Mouse (Mus musculus): Measurements from ENCODE around the gene Ptprg. TPM values are rescaled to one million over a fixed set of nuclear protein-coding genes. Genes with fewer than 3 reads are reported as not detected.

The Ptprg gene
- polyA plus RNA-seq, 1 experiment from 2014 or later: 38.7 TPM

GRCm38 (mm10) chr14:12185040-12185439 is 631.7 kb downstream of the Ptprg start:
- Histone ChIP-seq H3K9ac (replicated peaks; ENCODE audit: low read length) (no peak overlapping the region), H3K4me2 (replicated peaks; ENCODE audit: low read depth, low read length) (no peak overlapping the region), H3K4me3 (ENCODE audit: low read length) (no peak overlapping the region), H3K36me3 (ENCODE audit: insufficient read depth, low read length) (no peaks in the 10 kb centered on the region), H3K27me3 (ENCODE audit: insufficient read depth, low read length) (no peaks in the 10 kb centered on the region), H3K4me1 (ENCODE audit: insufficient read depth, low read length) (peaks cover 29% of the 10 kb centered on the region), H3K27ac (ENCODE audit: low read length) (no peak overlapping the region), H3K9me3 (ENCODE audit: low read length) (no peaks in the 10 kb centered on the region)
- no peak for ATAC-seq (ENCODE audit: low FRiP score, low TSS enrichment)
- WGBS: 80% methylated on average over 4 of the region's 4 CpGs

- H3K4me2 ChIP-seq (replicated peaks; ENCODE audit: low read depth, low read length): no peak overlapping the region; the same call in 1 of the 2 replicates
- H3K27ac ChIP-seq (ENCODE audit: low read length): peak overlapping the region; percentile 83
- H3K4me1 ChIP-seq (ENCODE audit: insufficient read depth, low read length): peaks cover 29% of the 10 kb centered on the region
- ATAC-seq (ENCODE audit: low FRiP score, low TSS enrichment): peak; percentile 77
- no peak overlapping the region for H3K9ac ChIP-seq (replicated peaks; ENCODE audit: low read length)
- H3K4me3 ChIP-seq (ENCODE audit: low read length): no peak overlapping the region
- 19% methylated on average over 4 of the region's 4 CpGs for WGBS
- no peaks in the 10 kb centered on the region for H3K27me3 ChIP-seq (ENCODE audit: insufficient read depth, low read length)
- no peaks in the 10 kb centered on the region for H3K9me3 ChIP-seq (ENCODE audit: low read length)
- no peaks in the 10 kb centered on the region for H3K36me3 ChIP-seq (ENCODE audit: insufficient read depth, low read length)
Measured at GRCm38 (mm10) chr14:12188352-12188751, 635.0 kb downstream of the Ptprg start.

- Histone ChIP-seq H3K9ac (replicated peaks; ENCODE audit: low read length) (no peak overlapping the region), H3K27me3 (ENCODE audit: insufficient read depth, low read length) (no peaks in the 10 kb centered on the region), H3K4me3 (ENCODE audit: low read length) (no peak overlapping the region), H3K9me3 (ENCODE audit: low read length) (no peaks in the 10 kb centered on the region), H3K4me1 (ENCODE audit: insufficient read depth, low read length) (peaks cover 29% of the 10 kb centered on the region), H3K4me2 (replicated peaks; ENCODE audit: low read depth, low read length) (no peak overlapping the region), H3K36me3 (ENCODE audit: insufficient read depth, low read length) (no peaks in the 10 kb centered on the region), H3K27ac (ENCODE audit: low read length) (peak overlapping the region; percentile 83)
- WGBS: 71% methylated on average over 3 of the region's 3 CpGs
- no peak for ATAC-seq (ENCODE audit: low FRiP score, low TSS enrichment)
Measured at GRCm38 (mm10) chr14:12189266-12189665, 635.9 kb downstream of the Ptprg start.

- Histone ChIP-seq H3K36me3 (ENCODE audit: insufficient read depth, low read length) (no peaks in the 10 kb centered on the region), H3K9ac (replicated peaks; ENCODE audit: low read length) (peak overlapping the region; percentile 23; the same call in 1 of the 2 replicates), H3K27me3 (ENCODE audit: insufficient read depth, low read length) (no peaks in the 10 kb centered on the region), H3K4me3 (ENCODE audit: low read length) (no peak overlapping the region), H3K4me1 (ENCODE audit: insufficient read depth, low read length) (peaks cover 29% of the 10 kb centered on the region), H3K4me2 (replicated peaks; ENCODE audit: low read depth, low read length) (no peak overlapping the region), H3K27ac (ENCODE audit: low read length) (peak overlapping the region; percentile 83; the same call in 1 of the 2 replicates), H3K9me3 (ENCODE audit: low read length) (no peaks in the 10 kb centered on the region)
- 55% methylated on average over 12 of the region's 12 CpGs for WGBS
- ATAC-seq (ENCODE audit: low FRiP score, low TSS enrichment): peak; percentile 59; the same call in 1 of the 2 replicates
Measured at GRCm38 (mm10) chr14:12189717-12190600, 636.6 kb downstream of the Ptprg start.

GRCm38 (mm10) chr14:12191076-12191475 is 637.7 kb downstream of the Ptprg start:
- Histone ChIP-seq H3K27me3 (ENCODE audit: insufficient read depth, low read length) (no peaks in the 10 kb centered on the region), H3K27ac (ENCODE audit: low read length) (no peak overlapping the region), H3K4me1 (ENCODE audit: insufficient read depth, low read length) (peaks cover 29% of the 10 kb centered on the region), H3K9me3 (ENCODE audit: low read length) (no peaks in the 10 kb centered on the region), H3K4me3 (ENCODE audit: low read length) (no peak overlapping the region), H3K9ac (replicated peaks; ENCODE audit: low read length) (no peak overlapping the region), H3K4me2 (replicated peaks; ENCODE audit: low read depth, low read length) (no peak overlapping the region), H3K36me3 (ENCODE audit: insufficient read depth, low read length) (no peaks in the 10 kb centered on the region)
- 89% methylated on average over 6 of the region's 6 CpGs for whole genome bisulfite sequencing
- no peak for ATAC-seq (ENCODE audit: low FRiP score, low TSS enrichment)

- no peak overlapping the region for H3K9ac ChIP-seq (replicated peaks; ENCODE audit: low read length)
- H3K27ac ChIP-seq (ENCODE audit: low read length): no peak overlapping the region
- no peaks in the 10 kb centered on the region for H3K36me3 ChIP-seq (ENCODE audit: insufficient read depth, low read length)
- no peaks in the 10 kb centered on the region for H3K27me3 ChIP-seq (ENCODE audit: insufficient read depth, low read length)
- H3K4me1 ChIP-seq (ENCODE audit: insufficient read depth, low read length): peaks cover 26% of the 10 kb centered on the region
- no peak overlapping the region for H3K4me2 ChIP-seq (replicated peaks; ENCODE audit: low read depth, low read length)
- H3K4me3 ChIP-seq (ENCODE audit: low read length): no peak overlapping the region
- 42% methylated on average over 7 of the region's 7 CpGs for WGBS
- no peak for ATAC-seq (ENCODE audit: low FRiP score, low TSS enrichment)
- no peaks in the 10 kb centered on the region for H3K9me3 ChIP-seq (ENCODE audit: low read length)
Measured at GRCm38 (mm10) chr14:12198735-12199134, 645.4 kb downstream of the Ptprg start.

GRCm38 (mm10) chr14:12199956-12200950 is 646.9 kb downstream of the Ptprg start:
- H3K27me3 ChIP-seq (ENCODE audit: insufficient read depth, low read length): no peaks in the 10 kb centered on the region
- H3K4me1 ChIP-seq (ENCODE audit: insufficient read depth, low read length): peaks cover 26% of the 10 kb centered on the region
- no peak overlapping the region for H3K9ac ChIP-seq (replicated peaks; ENCODE audit: low read length)
- WGBS: 54% methylated on average over 13 of the region's 13 CpGs
- H3K9me3 ChIP-seq (ENCODE audit: low read length): no peaks in the 10 kb centered on the region
- no peak overlapping the region for H3K4me2 ChIP-seq (replicated peaks; ENCODE audit: low read depth, low read length)
- peak; percentile 85 for ATAC-seq (ENCODE audit: low FRiP score, low TSS enrichment)
- H3K36me3 ChIP-seq (ENCODE audit: insufficient read depth, low read length): no peaks in the 10 kb centered on the region
- no peak overlapping the region; the same call in 1 of the 2 replicates for H3K27ac ChIP-seq (ENCODE audit: low read length)
- H3K4me3 ChIP-seq (ENCODE audit: low read length): no peak overlapping the region

GRCm38 (mm10) chr14:12202214-12202613 is 648.9 kb downstream of the Ptprg start:
- peaks cover 26% of the 10 kb centered on the region for H3K4me1 ChIP-seq (ENCODE audit: insufficient read depth, low read length)
- no peaks in the 10 kb centered on the region for H3K27me3 ChIP-seq (ENCODE audit: insufficient read depth, low read length)
- H3K9me3 ChIP-seq (ENCODE audit: low read length): no peaks in the 10 kb centered on the region
- H3K9ac ChIP-seq (replicated peaks; ENCODE audit: low read length): no peak overlapping the region
- ATAC-seq (ENCODE audit: low FRiP score, low TSS enrichment): peak; percentile 77; the same call in 1 of the 2 replicates
- no peak overlapping the region for H3K4me2 ChIP-seq (replicated peaks; ENCODE audit: low read depth, low read length)
- H3K36me3 ChIP-seq (ENCODE audit: insufficient read depth, low read length): no peaks in the 10 kb centered on the region
- peak overlapping the region; percentile 56; the same call in 1 of the 2 replicates for H3K27ac ChIP-seq (ENCODE audit: low read length)
- H3K4me3 ChIP-seq (ENCODE audit: low read length): no peak overlapping the region
- 47% methylated on average over 10 of the region's 10 CpGs for WGBS

GRCm38 (mm10) chr14:12203081-12203480 is 649.7 kb downstream of the Ptprg start:
- no peak overlapping the region for H3K4me2 ChIP-seq (replicated peaks; ENCODE audit: low read depth, low read length)
- H3K27me3 ChIP-seq (ENCODE audit: insufficient read depth, low read length): no peaks in the 10 kb centered on the region
- peaks cover 26% of the 10 kb centered on the region for H3K4me1 ChIP-seq (ENCODE audit: insufficient read depth, low read length)
- WGBS: 75% methylated on average over 7 of the region's 7 CpGs
- peak overlapping the region; percentile 23 for H3K27ac ChIP-seq (ENCODE audit: low read length)
- H3K4me3 ChIP-seq (ENCODE audit: low read length): no peak overlapping the region
- H3K9ac ChIP-seq (replicated peaks; ENCODE audit: low read length): no peak overlapping the region
- H3K36me3 ChIP-seq (ENCODE audit: insufficient read depth, low read length): peaks cover under 1% of the 10 kb centered on the region; the same call in 1 of the 2 replicates
- no peak for ATAC-seq (ENCODE audit: low FRiP score, low TSS enrichment)
- H3K9me3 ChIP-seq (ENCODE audit: low read length): no peaks in the 10 kb centered on the region
